In the genomic region with DNA sequence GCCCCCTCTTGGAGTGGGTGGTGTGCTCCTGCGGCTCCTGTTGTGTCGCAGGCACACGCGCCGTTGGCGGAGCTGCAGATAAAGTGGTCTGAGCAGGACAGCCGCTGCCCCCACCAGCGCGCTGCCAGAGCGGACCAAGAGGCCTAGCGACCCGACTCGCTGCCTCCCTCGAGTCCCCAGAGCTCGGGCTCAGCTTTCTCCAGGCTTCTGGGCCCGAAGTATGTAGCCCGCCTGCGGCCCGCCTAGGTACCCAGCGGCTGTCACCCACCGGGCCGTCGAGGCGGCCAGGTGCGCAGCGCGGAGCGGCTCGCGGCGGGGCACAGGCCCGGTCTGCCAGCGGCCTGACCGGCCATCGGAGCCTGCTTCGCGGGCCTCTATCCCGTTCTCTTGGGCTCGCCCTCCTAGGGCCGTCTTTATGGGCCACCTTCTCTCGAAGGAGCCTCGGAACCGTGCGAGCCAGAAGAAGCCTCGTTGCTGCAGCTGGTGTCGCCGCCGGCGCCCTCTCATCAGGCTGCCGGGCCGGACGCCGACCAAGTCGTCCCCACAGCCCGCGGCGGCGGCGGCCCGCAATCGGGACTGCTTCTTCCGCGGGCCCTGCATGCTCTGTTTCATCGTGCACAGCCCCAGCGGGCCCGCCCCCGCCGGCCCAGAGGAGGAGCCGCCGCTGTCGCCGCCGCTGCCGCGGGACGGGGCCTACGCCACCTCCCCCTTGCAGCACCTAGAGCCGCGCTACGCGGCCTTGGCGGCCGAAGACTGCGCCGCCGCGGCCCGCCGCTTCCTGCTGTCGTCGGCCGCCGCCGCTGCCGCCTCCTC, we compare ENCODE assay signal across 8 mouse cellular contexts. TPM values are rescaled to one million over a fixed set of nuclear protein-coding genes. Genes with fewer than 3 reads are reported as not detected.
DNase-seq lines count a peak whose midpoint lies in the region; ATAC-seq and TF ChIP-seq lines count a peak whose summit lies in the region.

A gene (plus strand): TSS at position 40 of the 813 bp plus-strand sequence.

- peak; percentile 87 for ATAC-seq in forebrain, embryonic 11.5 days (replicated peaks; ENCODE audit: low FRiP score)
- ATAC-seq in heart, embryonic 14.5 days (ENCODE audit: insufficient number of reproducible peaks, insufficient read depth, low FRiP score, low read depth) = peak; percentile 83
- peak; percentile 93 for ATAC-seq in kidney, postnatal 0 days (replicated peaks; ENCODE audit: low FRiP score, low read depth)
- ATAC-seq in liver, embryonic 11.5 days (replicated peaks; ENCODE audit: low FRiP score) = peak; percentile 63
- peak; percentile 92 for ATAC-seq in stomach, embryonic 14.5 days (ENCODE audit: insufficient number of reproducible peaks, insufficient read depth, low FRiP score, low read depth)

- WGBS in bone marrow, adult 2 months = 18% methylated on average over 83 of the region's 95 CpGs
- 28% methylated on average over 57 of the region's 95 CpGs for WGBS in forebrain, embryonic 11.5 days
- 12% methylated on average over 89 of the region's 95 CpGs for WGBS in heart, embryonic 14.5 days
- WGBS in kidney, postnatal 0 days = 22% methylated on average over 75 of the region's 95 CpGs
- 14% methylated on average over 68 of the region's 95 CpGs for WGBS in liver, embryonic 11.5 days
- 18% methylated on average over 47 of the region's 95 CpGs for WGBS in stomach, embryonic 14.5 days

- TF ChIP-seq POLR2A in bone marrow, adult 2 months (IDR thresholded peaks at IDR 0.05; ENCODE audit: borderline replicate concordance, control insufficient read depth, low read depth, low read length) = no peak
- peak; percentile 50 for TF ChIP-seq POLR2A in myocyte (IDR thresholded peaks at IDR 0.05; ENCODE audit: insufficient read length, low read depth)

- H3K4me3 ChIP-seq in bone marrow, adult 2 months (replicated peaks; ENCODE audit: control insufficient read depth, low read depth, low read length) = peak within 1 kb of the TSS; percentile 36
- peak within 1 kb of the TSS; percentile 46 for H3K4me3 ChIP-seq in forebrain, embryonic 11.5 days (ENCODE audit: low read depth, low read length)
- H3K4me3 ChIP-seq in heart, embryonic 14.5 days (ENCODE audit: control insufficient read depth in 1 of 2, insufficient read depth in 1 of 2, low read depth in 1 of 2, low read length in 2 of 2) = peak within 1 kb of the TSS; percentile 55 to 76
- peak within 1 kb of the TSS; percentile 55 for H3K4me3 ChIP-seq in kidney, postnatal 0 days (replicated peaks; ENCODE audit: low read depth, low read length)
- peak within 1 kb of the TSS; percentile 47 for H3K4me3 ChIP-seq in liver, embryonic 11.5 days (ENCODE audit: low read depth, low read length)
- peak within 1 kb of the TSS; percentile 14 for H3K4me3 ChIP-seq in myocyte
- H3K4me3 ChIP-seq in stomach, embryonic 14.5 days (ENCODE audit: low read depth, low read length) = peak within 1 kb of the TSS; percentile 47

- H3K9ac ChIP-seq in forebrain, embryonic 11.5 days (ENCODE audit: low read length) = peak within 1 kb of the TSS; percentile 70
- peak within 1 kb of the TSS; percentile 78 for H3K9ac ChIP-seq in heart, embryonic 14.5 days (ENCODE audit: low read length)
- H3K9ac ChIP-seq in kidney, postnatal 0 days (ENCODE audit: low read depth, low read length) = peak within 1 kb of the TSS; percentile 67
- peak within 1 kb of the TSS; percentile 43; the same call in 1 of the 2 replicates for H3K9ac ChIP-seq in liver, embryonic 11.5 days (ENCODE audit: low read depth, low read length)
- peak within 1 kb of the TSS; percentile 53 for H3K9ac ChIP-seq in stomach, embryonic 14.5 days (replicated peaks; ENCODE audit: low read depth, low read length)

- no peaks in the 10 kb centered on the region for H3K9me3 ChIP-seq in forebrain, embryonic 11.5 days (ENCODE audit: control insufficient read depth, low read length)
- no peaks in the 10 kb centered on the region for H3K9me3 ChIP-seq in heart, embryonic 14.5 days (ENCODE audit: control insufficient read depth, low read length)
- no peaks in the 10 kb centered on the region for H3K9me3 ChIP-seq in kidney, postnatal 0 days (replicated peaks; ENCODE audit: low read length)
- no peaks in the 10 kb centered on the region for H3K9me3 ChIP-seq in liver, embryonic 11.5 days (ENCODE audit: control insufficient read depth, low read length)
- H3K9me3 ChIP-seq in stomach, embryonic 14.5 days (ENCODE audit: control insufficient read depth, low read depth, low read length) = no peaks in the 10 kb centered on the region

- peak within 1 kb of the TSS; percentile 46 for H3ac ChIP-seq in myocyte (ENCODE audit: control insufficient read depth, insufficient read length)

- H3K36me3 ChIP-seq in forebrain, embryonic 11.5 days (ENCODE audit: control insufficient read depth, insufficient read depth, low read length) = no peaks in the 10 kb centered on the region
- H3K36me3 ChIP-seq in heart, embryonic 14.5 days (ENCODE audit: control insufficient read depth, insufficient read depth, low read length) = no peaks in the 10 kb centered on the region
- H3K36me3 ChIP-seq in kidney, postnatal 0 days (ENCODE audit: insufficient read depth, low read length) = no peaks in the 10 kb centered on the region
- H3K36me3 ChIP-seq in liver, embryonic 11.5 days (ENCODE audit: control insufficient read depth, insufficient read depth, low read length) = no peaks in the 10 kb centered on the region
- H3K36me3 ChIP-seq in myocyte (ENCODE audit: control insufficient read depth, insufficient read depth) = no peaks in the 10 kb centered on the region
- no peaks in the 10 kb centered on the region for H3K36me3 ChIP-seq in stomach, embryonic 14.5 days (ENCODE audit: control insufficient read depth, insufficient read depth, low read length)

- no peaks in the 10 kb centered on the region for H3K4me1 ChIP-seq in bone marrow, adult 2 months (ENCODE audit: control insufficient read depth, insufficient read depth, low read length)
- H3K4me1 ChIP-seq in forebrain, embryonic 11.5 days (replicated peaks; ENCODE audit: control insufficient read depth, insufficient read depth, low read length) = no peaks in the 10 kb centered on the region
- H3K4me1 ChIP-seq in heart, embryonic 14.5 days (ENCODE audit: control insufficient read depth in 2 of 2, insufficient read depth in 2 of 2, low read length in 2 of 2) = no peaks in the 10 kb centered on the region
- no peaks in the 10 kb centered on the region for H3K4me1 ChIP-seq in kidney, postnatal 0 days (replicated peaks; ENCODE audit: insufficient read depth, low read length)
- no peaks in the 10 kb centered on the region for H3K4me1 ChIP-seq in liver, embryonic 11.5 days (replicated peaks; ENCODE audit: control insufficient read depth, insufficient read depth, low read length)
- H3K4me1 ChIP-seq in stomach, embryonic 14.5 days (ENCODE audit: control insufficient read depth, insufficient read depth, low read length) = no peaks in the 10 kb centered on the region

- no peaks in the 10 kb centered on the region for H3K79me2 ChIP-seq in myocyte (ENCODE audit: control insufficient read depth, insufficient read depth)

- no peaks in the 10 kb centered on the region for H3K27me3 ChIP-seq in forebrain, embryonic 11.5 days (ENCODE audit: control insufficient read depth, insufficient read depth, low read length)
- no peaks in the 10 kb centered on the region for H3K27me3 ChIP-seq in heart, embryonic 14.5 days (ENCODE audit: control insufficient read depth, insufficient read depth, low read length)
- no peaks in the 10 kb centered on the region for H3K27me3 ChIP-seq in kidney, postnatal 0 days (ENCODE audit: insufficient read depth, low read length)
- H3K27me3 ChIP-seq in liver, embryonic 11.5 days (replicated peaks; ENCODE audit: control insufficient read depth, insufficient read depth, low read length) = peaks cover 31% of the 10 kb centered on the region
- H3K27me3 ChIP-seq in myocyte (ENCODE audit: control insufficient read depth, insufficient read depth, insufficient read length) = no peaks in the 10 kb centered on the region
- no peaks in the 10 kb centered on the region for H3K27me3 ChIP-seq in stomach, embryonic 14.5 days (ENCODE audit: control insufficient read depth, insufficient read depth, low read length)

- TF ChIP-seq CTCF in bone marrow, adult 2 months (IDR thresholded peaks at IDR 0.05; ENCODE audit: control insufficient read depth, insufficient read depth, low read length) = no peak
- no peak for TF ChIP-seq CTCF in kidney, postnatal 0 days (IDR thresholded peaks at IDR 0.05; ENCODE audit: low read depth)

- no peak within 1 kb of the TSS for H3K27ac ChIP-seq in bone marrow, adult 2 months (ENCODE audit: control insufficient read depth, insufficient read depth, low read depth, low read length, poor library complexity)
- peak within 1 kb of the TSS; percentile 62 for H3K27ac ChIP-seq in forebrain, embryonic 11.5 days (ENCODE audit: low read depth, low read length)
- peak within 1 kb of the TSS; percentile 69 to 73 for H3K27ac ChIP-seq in heart, embryonic 14.5 days (replicated peaks in 1 of 2; ENCODE audit: control insufficient read depth in 1 of 2, insufficient read depth in 1 of 2, low read depth in 2 of 2, low read length in 2 of 2)
- H3K27ac ChIP-seq in kidney, postnatal 0 days = peak within 1 kb of the TSS; percentile 86
- no peak within 1 kb of the TSS; the same call in 1 of the 2 replicates for H3K27ac ChIP-seq in liver, embryonic 11.5 days (ENCODE audit: low read depth, low read length)
- peak within 1 kb of the TSS; percentile 86 for H3K27ac ChIP-seq in stomach, embryonic 14.5 days (ENCODE audit: low read length)

- DNase-seq in 3T3-L1 (ENCODE audit: low read depth, low spot score) = peak; percentile 43
- peak; percentile 77 for DNase-seq in forebrain, embryonic 11.5 days (ENCODE audit: low spot score)
- peak; percentile 65 for DNase-seq in kidney, postnatal 0 days (ENCODE audit: low spot score)
- peak; percentile 39 for DNase-seq in liver, embryonic 11.5 days (ENCODE audit: low spot score)

- H3K4me2 ChIP-seq in forebrain, embryonic 11.5 days (ENCODE audit: low read depth, low read length, severe bottlenecking) = peak within 1 kb of the TSS; percentile 56
- H3K4me2 ChIP-seq in heart, embryonic 14.5 days (ENCODE audit: low read length) = peak within 1 kb of the TSS; percentile 75
- peak within 1 kb of the TSS; percentile 66 for H3K4me2 ChIP-seq in kidney, postnatal 0 days (ENCODE audit: low read length)
- peak within 1 kb of the TSS; percentile 59 for H3K4me2 ChIP-seq in liver, embryonic 11.5 days
- peak within 1 kb of the TSS; percentile 61 for H3K4me2 ChIP-seq in myocyte (ENCODE audit: low read depth)
- peak within 1 kb of the TSS; percentile 46 for H3K4me2 ChIP-seq in stomach, embryonic 14.5 days (replicated peaks; ENCODE audit: low read depth, low read length)

RNA-seq across cellular contexts. Expression of the gene that starts here (rescaled TPM):
- 0.57 and 0.63 TPM in 2 replicates for polyA plus RNA-seq in bone marrow, adult 2 months (2011; ENCODE audit: insufficient read depth, insufficient read length, low replicate concordance, missing spikeins)
- polyA plus RNA-seq in forebrain, embryonic 11.5 days (2014; fragmentation: Nextera tagmentation; extraction: Ambion mirVana) = 6.3 and 7.1 TPM in 2 replicates
- 1.7 and 2.3 TPM in 2 replicates for polyA plus RNA-seq in heart, embryonic 14.5 days (2014; fragmentation: Nextera tagmentation; extraction: Ambion mirVana)
- 4.3 and 4.9 TPM in 2 replicates for polyA plus RNA-seq in kidney, postnatal 0 days (2015; fragmentation: Nextera tagmentation; extraction: Ambion mirVana)
- polyA plus RNA-seq in liver, embryonic 11.5 days (2014; fragmentation: Nextera tagmentation; extraction: Ambion mirVana) = 1.1 and 1.2 TPM in 2 replicates
- polyA plus RNA-seq in myocyte (2012; fragmentation: generic; extraction: Trizol) = 1.2 TPM
- polyA plus RNA-seq in stomach, embryonic 14.5 days (2014; fragmentation: Nextera tagmentation; extraction: Ambion mirVana) = 5.6 and 6.3 TPM in 2 replicates

Comparison
In these comparisons a context has a peak if more than half of its experiments do, and no peak if none do; other contexts are left out.
1. H3K27ac ChIP-seq: peak in forebrain, embryonic 11.5 days (single experiment), heart, embryonic 14.5 days (2 of 2), kidney, postnatal 0 days (single experiment) and stomach, embryonic 14.5 days (single experiment); none in bone marrow, adult 2 months (single experiment) and liver, embryonic 11.5 days (single experiment).
2. H3K4me3 ChIP-seq: peak in every context shown above with its lines; median percentile 66 in heart, embryonic 14.5 days; 55 in kidney, postnatal 0 days; 47 in liver, embryonic 11.5 days; 47 in stomach, embryonic 14.5 days; 46 in forebrain, embryonic 11.5 days; 36 in bone marrow, adult 2 months; 14 in myocyte.
3. Peak in every context shown above with its lines, with median percentiles within 50 percentile points of each other: DNase-seq, ATAC-seq, H3K4me2 ChIP-seq and H3K9ac ChIP-seq.